Mouse (Mus musculus) erythroblast, adult 5-6 weeks (primary cell): Measurements from ENCODE around the gene Fcna. TPM values are rescaled to one million over a fixed set of nuclear protein-coding genes. Genes with fewer than 3 reads are reported as not detected.

Source experiments
- ATAC-seq: replicated peaks from 2 replicates; pipeline ENCODE4 v1.8.0; 2016; ENCODE audit warnings: moderate number of reproducible peaks, mild to moderate bottlenecking, moderate TSS enrichment, inconsistent platforms; ENCODE audit not compliant: poor library complexity, low FRiP score, severe bottlenecking
- total RNA-seq, 2 experiments: library from RNA; stranded (forward) in 1 of 2; stranded (reverse) in 1 of 2; fragments of 150-400 nt in 1 of 2; fragments of 200-764, 138-1000 nt in 1 of 2; gene quantifications; 2 replicates each; pipeline versions ENCODE4 v1.2.3 to v1.2.4; 2015 to 2017; ENCODE audit warnings: low replicate concordance in 2 of 2

Gene Fcna
- total RNA-seq, 2 experiments from 2014 or later, result 27.7 to 47.1 TPM

GRCm38 (mm10) chr2:25579737-25580460 is 47.9 kb downstream of the Fcna start:
- ATAC-seq, result no peak

GRCm38 (mm10) chr2:25578796-25579736 is 48.8 kb downstream of the Fcna start:
- ATAC-seq, result no peak

DNA sequence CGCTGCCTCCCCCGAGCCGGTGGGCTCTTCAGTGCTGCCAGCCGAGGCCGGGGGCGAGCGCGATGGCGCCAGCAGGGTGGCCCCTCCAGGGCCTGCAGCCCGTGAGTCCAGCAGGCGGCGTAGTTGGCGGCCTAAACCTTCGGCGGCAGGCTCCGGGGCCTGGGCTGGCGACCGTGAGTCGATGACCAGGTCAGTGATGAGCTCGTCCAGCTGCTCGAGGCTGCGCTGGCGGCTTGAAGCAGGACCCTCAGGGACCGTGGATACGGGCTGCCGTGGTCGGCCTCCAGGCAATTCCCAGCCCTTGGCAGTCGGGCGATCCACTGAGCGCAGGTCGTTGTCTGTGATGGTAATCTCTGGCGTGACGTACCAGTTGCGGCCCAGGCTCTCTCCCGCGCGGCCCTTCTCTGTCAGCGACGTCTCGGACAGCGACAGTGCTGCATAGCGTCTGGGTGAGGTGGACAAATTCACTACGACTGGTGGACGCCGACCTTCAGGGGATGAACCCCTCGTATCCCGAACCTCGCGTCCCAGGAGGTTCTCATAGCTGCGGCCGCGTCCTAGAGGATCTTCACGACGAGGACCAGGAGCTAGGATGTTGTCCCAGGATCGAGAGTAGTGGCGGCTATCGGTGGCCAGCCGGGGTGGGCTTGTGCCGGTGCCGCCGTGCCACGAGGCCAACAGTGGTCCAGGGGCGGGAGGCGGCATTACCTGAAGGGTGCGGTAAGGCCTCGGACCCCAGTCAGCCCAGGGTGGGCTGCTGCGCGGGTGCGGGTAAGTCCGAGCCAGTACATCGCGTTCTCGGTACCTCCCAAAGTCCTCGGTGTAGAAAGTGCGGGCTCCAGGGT is 49.7 kb downstream of the Fcna start:
- ATAC-seq, result no peak

- ATAC-seq, result no peak
These were observed 50.6 kb downstream of the Fcna start for GRCm38 (mm10) chr2:25576965-25577891.

GRCm38 (mm10) chr2:25576028-25576850 is 51.6 kb downstream of the Fcna start:
- no peak for ATAC-seq

DNA sequence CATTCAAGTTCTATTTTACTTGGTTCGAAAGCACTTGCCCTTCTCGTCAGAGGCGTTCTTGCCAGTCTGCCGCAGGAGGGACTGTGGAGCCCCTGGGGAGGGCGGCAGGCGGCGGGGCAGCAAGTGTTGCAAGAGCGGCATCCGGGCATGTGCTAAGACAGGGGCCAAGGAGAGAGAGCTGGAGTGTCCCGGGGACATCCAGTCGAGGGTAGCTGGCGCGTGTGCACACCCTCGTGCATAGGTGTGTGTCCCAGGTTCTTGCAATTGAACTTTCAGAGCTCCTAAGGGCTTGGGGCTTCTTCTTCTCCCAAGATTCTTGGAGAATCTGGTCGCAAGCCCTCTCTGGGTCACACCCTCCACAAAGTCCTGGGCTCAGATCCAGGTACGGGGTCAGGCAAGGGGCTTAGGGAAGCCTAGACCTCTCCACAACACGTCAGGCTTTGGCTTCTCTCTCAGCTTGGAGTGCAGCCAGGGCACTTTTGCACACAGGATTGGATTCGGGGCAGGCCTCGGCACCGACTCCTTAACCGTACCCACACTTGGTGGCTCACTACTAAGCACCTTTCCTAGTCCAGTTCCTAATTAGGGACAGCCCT is 52.3 kb downstream of the Fcna start:
- no peak for ATAC-seq

Other genes with a start within 250 kb of the Fcna start
Only the 30 nearest of the 32 such genes appear.
- gene Npdc1, start 228.7 kb downstream of the Fcna start, total RNA-seq (2015; ENCODE audit: low replicate concordance), result not detected in 2 replicates
- not detected in 2 replicates for gene Npdc1, start 228.7 kb downstream of the Fcna start, total RNA-seq (2017; ENCODE audit: low replicate concordance)
- gene Fut7, start 204.8 kb downstream of the Fcna start, total RNA-seq (2015; ENCODE audit: low replicate concordance), result 2.7 and 4.0 TPM in 2 replicates
- 4.4 and 4.5 TPM in 2 replicates for gene Fut7, start 204.8 kb downstream of the Fcna start, total RNA-seq (2017; ENCODE audit: low replicate concordance)
- gene Abca2, start 199.3 kb downstream of the Fcna start, total RNA-seq (2015; ENCODE audit: low replicate concordance), result 7.7 and 16.7 TPM in 2 replicates
- 4.5 and 7.3 TPM in 2 replicates for gene Abca2, start 199.3 kb downstream of the Fcna start, total RNA-seq (2017; ENCODE audit: low replicate concordance)
- not detected in 2 replicates for gene Clic3, start 171.2 kb downstream of the Fcna start, total RNA-seq (2015; ENCODE audit: low replicate concordance)
- not detected in 2 replicates for gene Clic3, start 171.2 kb downstream of the Fcna start, total RNA-seq (2017; ENCODE audit: low replicate concordance)
- 18.2 and 33.8 TPM in 2 replicates for gene Paxx, start 166.9 kb downstream of the Fcna start, total RNA-seq (2015; ENCODE audit: low replicate concordance)
- gene Paxx, start 166.9 kb downstream of the Fcna start, total RNA-seq (2017; ENCODE audit: low replicate concordance), result 8.4 and 10.6 TPM in 2 replicates
- gene Ptgds, start 158.0 kb downstream of the Fcna start, total RNA-seq (2015; ENCODE audit: low replicate concordance), result 1.3 TPM in 1 of 2 replicates, not detected in the other
- not detected in 2 replicates for gene Ptgds, start 158.0 kb downstream of the Fcna start, total RNA-seq (2017; ENCODE audit: low replicate concordance)
- gene Lcn12, start 134.1 kb downstream of the Fcna start, total RNA-seq (2015; ENCODE audit: low replicate concordance), result not detected in 2 replicates
- not detected in 2 replicates for gene Lcn12, start 134.1 kb downstream of the Fcna start, total RNA-seq (2017; ENCODE audit: low replicate concordance)
- gene Fbxw5, start 127.3 kb downstream of the Fcna start, total RNA-seq (2015; ENCODE audit: low replicate concordance), result 6.7 and 7.5 TPM in 2 replicates
- gene Fbxw5, start 127.3 kb downstream of the Fcna start, total RNA-seq (2017; ENCODE audit: low replicate concordance), result 3.2 and 5.1 TPM in 2 replicates
- gene C8g, start 126.3 kb downstream of the Fcna start, total RNA-seq (2015; ENCODE audit: low replicate concordance), result not detected in 2 replicates
- gene C8g, start 126.3 kb downstream of the Fcna start, total RNA-seq (2017; ENCODE audit: low replicate concordance), result not detected in 2 replicates
- 1.7 and 2.3 TPM in 2 replicates for gene Traf2, start 81.1 kb downstream of the Fcna start, total RNA-seq (2015; ENCODE audit: low replicate concordance)
- gene Traf2, start 81.1 kb downstream of the Fcna start, total RNA-seq (2017; ENCODE audit: low replicate concordance), result 4.2 and 4.3 TPM in 2 replicates
- gene Edf1, start 70.2 kb downstream of the Fcna start, total RNA-seq (2015; ENCODE audit: low replicate concordance), result 27.3 and 50.2 TPM in 2 replicates
- 32.2 and 32.9 TPM in 2 replicates for gene Edf1, start 70.2 kb downstream of the Fcna start, total RNA-seq (2017; ENCODE audit: low replicate concordance)
- 2.5 and 7.1 TPM in 2 replicates for gene Mamdc4, start 53.2 kb downstream of the Fcna start, total RNA-seq (2015; ENCODE audit: low replicate concordance)
- 4.3 and 4.5 TPM in 2 replicates for gene Mamdc4, start 53.2 kb downstream of the Fcna start, total RNA-seq (2017; ENCODE audit: low replicate concordance)
- 0.96 and 7.1 TPM in 2 replicates for gene Phpt1, start 52.8 kb downstream of the Fcna start, total RNA-seq (2015; ENCODE audit: low replicate concordance)
- gene Phpt1, start 52.8 kb downstream of the Fcna start, total RNA-seq (2017; ENCODE audit: low replicate concordance), result 2.1 TPM in 1 of 2 replicates, not detected in the other
- gene Ajm1, start 46.3 kb downstream of the Fcna start, total RNA-seq (2015; ENCODE audit: low replicate concordance), result 0.63 TPM in 1 of 2 replicates, not detected in the other
- gene Ajm1, start 46.3 kb downstream of the Fcna start, total RNA-seq (2017; ENCODE audit: low replicate concordance), result not detected in 2 replicates
- gene Rabl6, start 19.5 kb downstream of the Fcna start, total RNA-seq (2015; ENCODE audit: low replicate concordance), result 18.1 and 22.4 TPM in 2 replicates
- 11.8 and 29.1 TPM in 2 replicates for gene Rabl6, start 19.5 kb downstream of the Fcna start, total RNA-seq (2017; ENCODE audit: low replicate concordance)
- not detected in 2 replicates for gene Ccdc183, start 10.4 kb downstream of the Fcna start, total RNA-seq (2015; ENCODE audit: low replicate concordance)
- gene Ccdc183, start 10.4 kb downstream of the Fcna start, total RNA-seq (2017; ENCODE audit: low replicate concordance), result not detected in 2 replicates
- gene Tmem141, start 6.0 kb downstream of the Fcna start, total RNA-seq (2015; ENCODE audit: low replicate concordance), result 4.6 and 6.0 TPM in 2 replicates
- 2.2 and 9.4 TPM in 2 replicates for gene Tmem141, start 6.0 kb downstream of the Fcna start, total RNA-seq (2017; ENCODE audit: low replicate concordance)
- gene Lcn8, start 25.1 kb upstream of the Fcna start, total RNA-seq (2015; ENCODE audit: low replicate concordance), result not detected in 2 replicates
- not detected in 2 replicates for gene Lcn8, start 25.1 kb upstream of the Fcna start, total RNA-seq (2017; ENCODE audit: low replicate concordance)
- not detected in 2 replicates for gene Lcn5, start 29.9 kb upstream of the Fcna start, total RNA-seq (2015; ENCODE audit: low replicate concordance)
- not detected in 2 replicates for gene Lcn5, start 29.9 kb upstream of the Fcna start, total RNA-seq (2017; ENCODE audit: low replicate concordance)
- gene Lcn6, start 48.8 kb upstream of the Fcna start, total RNA-seq (2015; ENCODE audit: low replicate concordance), result not detected in 2 replicates
- gene Lcn6, start 48.8 kb upstream of the Fcna start, total RNA-seq (2017; ENCODE audit: low replicate concordance), result not detected in 2 replicates
- gene Lcn10, start 54.7 kb upstream of the Fcna start, total RNA-seq (2015; ENCODE audit: low replicate concordance), result not detected in 2 replicates
- gene Lcn10, start 54.7 kb upstream of the Fcna start, total RNA-seq (2017; ENCODE audit: low replicate concordance), result not detected in 2 replicates
- gene Obp2a, start 72.0 kb upstream of the Fcna start, total RNA-seq (2015; ENCODE audit: low replicate concordance), result not detected in 2 replicates
- not detected in 2 replicates for gene Obp2a, start 72.0 kb upstream of the Fcna start, total RNA-seq (2017; ENCODE audit: low replicate concordance)
- 1.5 and 2.3 TPM in 2 replicates for gene Bmyc, start 78.7 kb upstream of the Fcna start, total RNA-seq (2015; ENCODE audit: low replicate concordance)
- not detected in 2 replicates for gene Bmyc, start 78.7 kb upstream of the Fcna start, total RNA-seq (2017; ENCODE audit: low replicate concordance)
- gene Obp2b, start 109.0 kb upstream of the Fcna start, total RNA-seq (2015; ENCODE audit: low replicate concordance), result not detected in 2 replicates
- not detected in 2 replicates for gene Obp2b, start 109.0 kb upstream of the Fcna start, total RNA-seq (2017; ENCODE audit: low replicate concordance)
- gene Lcn3, start 137.5 kb upstream of the Fcna start, total RNA-seq (2015; ENCODE audit: low replicate concordance), result not detected in 2 replicates
- gene Lcn3, start 137.5 kb upstream of the Fcna start, total RNA-seq (2017; ENCODE audit: low replicate concordance), result not detected in 2 replicates
- gene Lcn11, start 149.0 kb upstream of the Fcna start, total RNA-seq (2015; ENCODE audit: low replicate concordance), result not detected in 2 replicates
- not detected in 2 replicates for gene Lcn11, start 149.0 kb upstream of the Fcna start, total RNA-seq (2017; ENCODE audit: low replicate concordance)
- not detected in 2 replicates for gene Gm13539, start 154.2 kb upstream of the Fcna start, total RNA-seq (2015; ENCODE audit: low replicate concordance)
- gene Gm13539, start 154.2 kb upstream of the Fcna start, total RNA-seq (2017; ENCODE audit: low replicate concordance), result not detected in 2 replicates
- not detected in 2 replicates for gene Glt6d1, start 187.8 kb upstream of the Fcna start, total RNA-seq (2015; ENCODE audit: low replicate concordance)
- gene Glt6d1, start 187.8 kb upstream of the Fcna start, total RNA-seq (2017; ENCODE audit: low replicate concordance), result not detected in 2 replicates
- not detected in 2 replicates for gene Lcn9, start 195.1 kb upstream of the Fcna start, total RNA-seq (2015; ENCODE audit: low replicate concordance)
- not detected in 2 replicates for gene Lcn9, start 195.1 kb upstream of the Fcna start, total RNA-seq (2017; ENCODE audit: low replicate concordance)
- not detected in 2 replicates for gene Sohlh1, start 219.2 kb upstream of the Fcna start, total RNA-seq (2015; ENCODE audit: low replicate concordance)
- not detected in 2 replicates for gene Sohlh1, start 219.2 kb upstream of the Fcna start, total RNA-seq (2017; ENCODE audit: low replicate concordance)